Mouse (Mus musculus) layer of hippocampus, postnatal 25 days (tissue): ENCODE measurements at regions not wholly inside any gene's neighbourhood (a gene's known extent, or its start where the extent isn't known, plus 50 kb on each side); places are given as distances from the start of the nearest gene placed in this dataset.

ENCODE experiments used
- DNase-seq, 2 experiments: peaks; one replicate each; pipeline ENCODE4 v3.0.0; 2022; ENCODE audit warnings: mixed read lengths in 2 of 2, low spot score in 1 of 2; ENCODE audit errors: extremely low spot score in 1 of 2

- DNase-seq = no peak
These were observed 739.7 kb upstream of the Frg1 start for GRCm38 (mm10) chr8:42156588-42156987.

DNA sequence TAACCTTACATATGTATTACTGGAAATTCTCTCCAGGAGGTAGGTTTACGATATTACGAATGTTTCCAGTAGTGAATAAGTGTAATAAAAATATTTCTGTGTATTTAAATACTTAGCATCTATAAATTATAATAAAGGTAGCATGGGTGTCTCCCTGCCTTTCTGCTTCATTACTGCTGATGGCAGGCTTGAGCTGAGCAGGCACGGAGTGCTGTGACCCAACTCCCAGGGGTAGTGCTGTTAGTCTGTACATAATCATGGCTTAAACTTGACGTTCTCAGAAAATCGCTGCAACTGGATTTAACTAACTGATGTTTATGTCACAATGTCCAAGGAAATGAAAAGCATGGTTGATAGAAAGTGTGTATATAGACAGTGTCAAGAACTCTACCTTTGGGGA, 727.8 kb upstream of the Frg1 start:
- DNase-seq = no peak

DNA sequence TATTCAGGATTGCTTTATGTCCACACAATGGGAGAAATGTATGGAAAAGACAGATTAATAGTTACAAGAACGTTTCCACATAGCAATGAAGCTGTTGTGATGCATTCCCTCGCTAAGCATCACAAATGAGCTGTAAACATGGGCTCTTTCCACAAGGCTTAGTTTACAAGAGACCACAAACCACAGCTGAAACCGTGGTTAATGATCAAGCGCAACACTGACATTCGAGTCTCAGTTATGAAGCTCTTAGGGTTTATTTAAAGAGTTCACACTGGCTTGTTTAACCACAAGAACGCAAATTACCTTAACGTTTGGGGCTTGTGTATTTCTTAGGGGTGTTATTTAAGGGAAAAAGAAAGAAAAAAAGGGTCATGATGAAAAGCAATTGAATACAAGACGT, 727.3 kb upstream of the Frg1 start:
- DNase-seq = no peak

GRCm38 (mm10) chr8:42107582-42107981, 690.7 kb upstream of the Frg1 start:
- DNase-seq = no peak

DNA sequence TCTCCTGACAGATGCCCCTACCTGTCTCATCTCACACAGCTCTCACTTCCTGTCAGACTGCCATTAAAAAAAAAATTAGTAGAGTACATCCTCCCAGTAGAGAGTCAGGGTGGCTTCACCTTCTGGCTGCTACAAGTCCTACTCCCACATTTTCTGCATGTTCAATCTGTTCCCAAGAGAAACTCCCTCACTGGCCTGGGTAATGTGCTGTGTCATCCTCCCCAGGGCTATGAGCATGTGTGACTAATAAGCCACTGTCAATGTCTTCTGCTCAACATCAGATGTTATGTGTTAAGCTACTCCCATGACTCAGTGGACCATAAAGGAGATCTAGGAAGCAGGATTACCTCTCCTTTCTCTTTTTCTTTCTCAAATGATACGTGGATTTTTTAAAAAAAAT, 652.4 kb upstream of the Frg1 start:
- no peak for DNase-seq

GRCm38 (mm10) chr8:42043526-42043925, 626.7 kb upstream of the Frg1 start:
- DNase-seq = no peak

DNA sequence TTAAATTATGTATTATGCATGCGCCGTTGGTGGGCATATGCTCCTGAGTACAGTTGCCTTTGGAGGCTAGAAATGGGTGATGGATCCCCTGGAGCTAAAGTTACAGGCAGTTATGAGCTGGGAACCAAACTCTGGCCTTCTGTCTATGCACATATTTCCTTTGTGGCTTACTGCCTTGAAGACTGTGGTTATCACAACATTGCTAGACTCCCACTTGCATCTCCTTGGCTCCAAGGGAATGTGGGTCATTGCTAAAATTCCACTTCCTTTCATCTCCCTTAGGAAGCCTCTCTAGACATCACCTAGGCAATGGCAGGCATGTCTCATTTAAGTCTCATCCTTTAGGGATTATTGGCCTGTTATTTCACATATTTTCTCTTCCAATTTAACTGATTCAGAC, 622.4 kb upstream of the Frg1 start:
- DNase-seq = no peak

GRCm38 (mm10) chr8:42026934-42027333, 610.1 kb upstream of the Frg1 start:
- DNase-seq = no peak

GRCm38 (mm10) chr8:42017786-42018185, 600.9 kb upstream of the Frg1 start:
- no peak for DNase-seq

- DNase-seq = no peak
These were observed 586.3 kb upstream of the Frg1 start for GRCm38 (mm10) chr8:42003170-42003569.

- DNase-seq = peak in 1 of 2 experiments; percentile 9
These were observed 572.2 kb upstream of the Frg1 start for GRCm38 (mm10) chr8:41989040-41989501.

DNA sequence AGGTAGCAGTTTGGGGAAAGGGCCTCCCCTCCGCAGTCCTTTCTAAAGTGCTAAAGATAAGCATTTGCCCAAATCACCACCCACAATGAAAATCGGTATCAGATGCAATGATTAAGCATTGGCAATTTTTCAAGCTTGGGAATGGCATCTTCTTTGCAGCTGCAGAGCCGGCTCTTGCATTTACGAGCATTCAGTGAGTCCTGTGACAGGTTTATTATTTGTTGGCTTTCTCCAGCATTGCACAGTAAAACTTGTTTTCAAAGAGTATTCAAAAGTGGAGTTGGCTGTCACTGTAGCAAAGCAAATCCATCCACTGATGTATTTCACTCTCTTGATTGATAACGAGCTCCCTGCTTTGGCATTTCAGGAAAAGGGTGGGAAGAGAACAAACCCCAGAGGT, 571.3 kb upstream of the Frg1 start:
- DNase-seq = no peak

DNA sequence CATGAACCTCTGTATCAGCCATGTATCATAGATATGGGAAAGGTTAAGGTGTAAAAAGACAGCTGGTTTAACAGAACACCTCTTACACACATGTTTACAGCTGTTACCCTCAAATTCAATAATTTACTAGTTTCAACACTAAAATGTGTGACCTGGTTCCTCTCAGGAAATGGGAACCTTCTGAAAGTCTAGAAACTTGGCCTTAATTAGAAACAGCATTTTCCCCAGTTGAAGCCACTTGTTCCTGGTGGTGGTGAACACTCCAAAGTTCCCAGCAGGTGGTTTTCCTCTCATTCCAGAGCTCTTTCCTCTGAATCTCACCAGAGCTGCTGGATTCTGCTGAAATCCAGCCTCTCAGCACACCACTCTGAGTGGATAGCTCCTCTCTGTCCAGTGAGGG, 570.5 kb upstream of the Frg1 start:
- DNase-seq = no peak

- DNase-seq = no peak
These were observed 555.5 kb upstream of the Frg1 start for GRCm38 (mm10) chr8:41972416-41972815.

GRCm38 (mm10) chr8:41970536-41970935, 553.7 kb upstream of the Frg1 start:
- DNase-seq = no peak

GRCm38 (mm10) chr8:41969408-41969807, 552.5 kb upstream of the Frg1 start:
- no peak for DNase-seq

GRCm38 (mm10) chr8:41964088-41964487, 547.2 kb upstream of the Frg1 start:
- DNase-seq = no peak

DNA sequence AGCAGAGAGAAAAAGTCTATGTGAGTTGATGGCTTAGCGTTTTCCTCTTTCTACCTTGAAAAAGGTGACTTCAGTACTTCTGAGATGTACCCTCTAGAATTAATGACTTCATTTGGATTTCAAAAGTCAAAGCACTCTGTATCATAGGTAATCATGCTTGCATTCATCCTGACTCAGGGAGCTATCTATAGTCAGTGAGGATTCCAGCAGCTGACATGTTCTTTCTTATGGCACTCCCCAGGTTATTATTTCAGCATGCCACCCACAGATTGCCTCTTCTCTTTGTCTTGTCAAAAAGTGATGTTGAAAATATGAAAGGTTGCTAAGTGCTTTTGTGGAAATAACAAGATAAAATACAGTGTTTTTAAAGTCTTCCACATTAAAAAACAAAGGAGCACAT, 540.0 kb upstream of the Frg1 start:
- no peak for DNase-seq

DNA sequence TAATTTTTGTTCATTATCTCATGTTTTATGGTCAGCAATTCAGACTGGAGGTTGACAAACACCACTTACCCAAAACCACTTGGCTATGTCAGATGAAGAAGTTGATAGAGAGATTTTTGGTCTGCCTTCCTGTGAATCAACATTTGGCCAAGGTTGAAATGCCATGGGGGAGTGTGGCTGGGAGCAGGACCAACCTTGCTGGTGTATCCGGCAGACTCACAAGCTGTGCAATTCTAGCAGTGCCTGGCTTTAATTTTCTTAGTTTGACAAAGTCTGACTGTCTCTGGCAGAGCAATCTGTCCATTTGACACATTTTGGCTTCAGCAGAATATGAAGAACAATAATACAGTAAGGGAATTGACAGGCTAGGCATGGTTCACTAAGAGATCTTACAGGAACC, 533.9 kb upstream of the Frg1 start:
- DNase-seq = no peak

- DNase-seq = no peak
These were observed 522.4 kb upstream of the Frg1 start for GRCm38 (mm10) chr8:41939298-41939697.

- DNase-seq = peak in 1 of 2 experiments; percentile 2
These were observed 504.2 kb upstream of the Frg1 start for GRCm38 (mm10) chr8:41921106-41921505.

- no peak for DNase-seq
These were observed 503.7 kb upstream of the Frg1 start for GRCm38 (mm10) chr8:41920536-41920935.

- no peak for DNase-seq
These were observed 461.3 kb upstream of the Frg1 start for GRCm38 (mm10) chr8:41878029-41878748.
